ENCODE assay signal across 8 mouse cellular contexts in genomic region chr19:53424629-53425028, GRCm38 (mm10). TPM values are rescaled to one million over a fixed set of nuclear protein-coding genes. Genes with fewer than 3 reads are reported as not detected.
A peak's percentile ranks its signal among the peaks of the same experiment; 100 is the strongest.
DNase-seq lines count a peak whose midpoint lies in the region; ATAC-seq and TF ChIP-seq lines count a peak whose summit lies in the region.

No protein-coding gene starts in this region.

- ATAC-seq in limb, embryonic 14.5 days (ENCODE audit: low FRiP score, low read depth), result no peak; the same call in 1 of the 2 replicates
- peak; percentile 65 for ATAC-seq in neutrophil, adult 5-6 weeks (ENCODE audit: extremely low read depth, insufficient number of reproducible peaks, low FRiP score, poor library complexity, severe bottlenecking)

- WGBS in limb, embryonic 14.5 days, result 43% methylated on average over 18 of the region's 18 CpGs

- no peak overlapping the region for H3K27ac ChIP-seq in limb, embryonic 14.5 days (replicated peaks; ENCODE audit: low read depth, low read length)

- no peaks in the 10 kb centered on the region for H3K27me3 ChIP-seq in limb, embryonic 14.5 days (ENCODE audit: control insufficient read depth, insufficient read depth, low read length)

- no peak overlapping the region for H3K9ac ChIP-seq in limb, embryonic 14.5 days (ENCODE audit: low read depth, low read length, severe bottlenecking)

- H3K9me3 ChIP-seq in limb, embryonic 14.5 days (ENCODE audit: control insufficient read depth, low read length), result no peaks in the 10 kb centered on the region

- DNase-seq in adrenal gland, adult (ENCODE audit: inconsistent age in 2 of 2, low spot score in 1 of 2), result peak; percentile 31 to 59
- DNase-seq in adrenal gland, postnatal 4 days (ENCODE audit: low spot score in 2 of 2), result no peak
- peak; percentile 58 to 64 for DNase-seq in heart, postnatal 10 days
- DNase-seq in limb, embryonic 14.5 days (ENCODE audit: low spot score), result no peak
- DNase-seq in yolk sac, embryonic 10.5 days (ENCODE audit: low spot score), result no peak
- DNase-seq in retina, embryonic 14.5 days (ENCODE audit: low spot score), result no peak
- no peak for DNase-seq in left cerebral cortex, adult 11 months (ENCODE audit: low spot score)

- no peak overlapping the region for H3K4me3 ChIP-seq in limb, embryonic 14.5 days (replicated peaks; ENCODE audit: low read length)

- peak overlapping the region; percentile 10; the same call in 1 of the 2 replicates for H3K4me2 ChIP-seq in limb, embryonic 14.5 days (replicated peaks; ENCODE audit: low read depth, low read length, severe bottlenecking)

- H3K36me3 ChIP-seq in limb, embryonic 14.5 days (ENCODE audit: control insufficient read depth, insufficient read depth, low read length), result no peaks in the 10 kb centered on the region

- TF ChIP-seq POLR2A in limb, embryonic 14.5 days (IDR thresholded peaks at IDR 0.05; ENCODE audit: borderline replicate concordance, extremely low read depth, insufficient read depth, insufficient read length), result no peak

- intact Hi-C loops in heart, postnatal 10 days (cut with DNase I), result no loop called here

- peaks cover 14% of the 10 kb centered on the region for H3K4me1 ChIP-seq in limb, embryonic 14.5 days (ENCODE audit: control insufficient read depth, insufficient read depth, low read length)

RNA-seq across cellular contexts. Expression of gene Smndc1, which starts 34.3 kb away (rescaled TPM):
- total RNA-seq in adrenal gland, postnatal 4 days (2021), result 10 to 100 TPM; 49.1 to 52.1 TPM
- 10 to 100 TPM; 37.3 to 39.5 TPM for total RNA-seq in heart, postnatal 10 days (2021)
- 25.6 and 33.9 TPM in 2 replicates for polyA plus RNA-seq in limb, embryonic 14.5 days (2012; rRNA removed)
- 38.6 and 40.3 TPM in 2 replicates for polyA plus RNA-seq in limb, embryonic 14.5 days (2014; fragmentation: Nextera tagmentation; extraction: Ambion mirVana)
- 41.6 and 45.5 TPM in 2 replicates for total RNA-seq in neutrophil, adult 5-6 weeks (2017)

RNA-seq across cellular contexts. Expression of gene Gm10197, which starts 53.1 kb away (rescaled TPM):
- not detected for total RNA-seq in adrenal gland, postnatal 4 days (2021)
- not detected for total RNA-seq in heart, postnatal 10 days (2021)
- polyA plus RNA-seq in limb, embryonic 14.5 days (2012; rRNA removed), result not detected in 2 replicates
- 4.4 TPM in 1 of 2 replicates, not detected in the other for polyA plus RNA-seq in limb, embryonic 14.5 days (2014; fragmentation: Nextera tagmentation; extraction: Ambion mirVana)
- total RNA-seq in neutrophil, adult 5-6 weeks (2017), result not detected in 2 replicates

Comparison
In these comparisons a context has a peak if more than half of its experiments do, and no peak if none do; other contexts are left out.
1. DNase-seq: peak in adrenal gland, adult (2 of 2) and heart, postnatal 10 days (2 of 2); none in adrenal gland, postnatal 4 days (0 of 2), limb, embryonic 14.5 days (single experiment), yolk sac, embryonic 10.5 days (single experiment), retina, embryonic 14.5 days (single experiment) and left cerebral cortex, adult 11 months (single experiment).